Mouse (Mus musculus) heart, embryonic 11.5 days (tissue): Measurements from ENCODE around the gene Myt1l. TPM values are rescaled to one million over a fixed set of nuclear protein-coding genes. Genes with fewer than 3 reads are reported as not detected.

ENCODE experiments used
- ATAC-seq: fragments of 200-750 bp; cut with Nextera tagmentation; replicated peaks from 2 replicates; pipeline ENCODE4 v1.8.0; 2017; ENCODE audit warnings: moderate library complexity; ENCODE audit not compliant: insufficient number of reproducible peaks, low FRiP score, low TSS enrichment
- H3K27ac ChIP-seq: fragments of 300-500 bp; sonication (generic); 2 replicates; pipeline ENCODE4 v1.5.1; 2014; ENCODE audit warnings: mild to moderate bottlenecking, low read depth, low read length
- H3K27me3 ChIP-seq: fragments of 300-500 bp; sonication (generic); 2 replicates; pipeline ENCODE4 v1.6.1; 2014; ENCODE audit warnings: mild to moderate bottlenecking, low read length, mixed read lengths; ENCODE audit not compliant: control insufficient read depth, insufficient read depth
- H3K36me3 ChIP-seq: fragments of 300-500 bp; sonication (generic); 2 replicates; pipeline ENCODE4 v1.6.1; 2014; ENCODE audit warnings: mild to moderate bottlenecking, low read length, moderate library complexity, mixed read lengths; ENCODE audit not compliant: control insufficient read depth, insufficient read depth
- H3K4me1 ChIP-seq: fragments of 300-500 bp; sonication (generic); 2 replicates; pipeline ENCODE4 v1.6.1; 2014; ENCODE audit warnings: low read length; ENCODE audit not compliant: control insufficient read depth, insufficient read depth
- H3K4me2 ChIP-seq: fragments of 300-500 bp; sonication (generic); 2 replicates; pipeline ENCODE4 v1.6.1; 2014; ENCODE audit warnings: mild to moderate bottlenecking, moderate library complexity
- H3K4me3 ChIP-seq: fragments of 300-500 bp; sonication (generic); 2 replicates; pipeline ENCODE4 v1.5.1; 2014; ENCODE audit warnings: low read depth, low read length
- H3K9ac ChIP-seq: fragments of 300-500 bp; sonication (generic); 2 replicates; pipeline ENCODE4 v1.6.1; 2014; ENCODE audit warnings: mild to moderate bottlenecking, low read depth, low read length, moderate library complexity
- H3K9me3 ChIP-seq: fragments of 300-500 bp; sonication (generic); replicated peaks from 2 replicates; pipeline ENCODE4 v1.6.1; 2016; ENCODE audit warnings: low read length; ENCODE audit not compliant: control insufficient read depth
- WGBS: fragments of 180-500 bp; shearing (Covaris S2); extraction: QIAGEN DNeasy Blood & Tissue Kit; methylation state at CpG from one replicate; pipeline ENCODE4 v1.1.7; 2014; ENCODE audit not compliant: insufficient replicate concordance; 5-methylcytosine and 5-hydroxymethylcytosine counted together
- polyA plus RNA-seq: library from polyadenylated mRNA; unstranded; fragments of >200 nt; fragmentation: Nextera tagmentation; extraction: Ambion mirVana; gene quantifications from 2 replicates; pipeline ENCODE4 v1.2.1, GENCODE M21; 2014

Myt1l gene
- 0.37 and 1.1 TPM in 2 replicates for polyA plus RNA-seq

DNA sequence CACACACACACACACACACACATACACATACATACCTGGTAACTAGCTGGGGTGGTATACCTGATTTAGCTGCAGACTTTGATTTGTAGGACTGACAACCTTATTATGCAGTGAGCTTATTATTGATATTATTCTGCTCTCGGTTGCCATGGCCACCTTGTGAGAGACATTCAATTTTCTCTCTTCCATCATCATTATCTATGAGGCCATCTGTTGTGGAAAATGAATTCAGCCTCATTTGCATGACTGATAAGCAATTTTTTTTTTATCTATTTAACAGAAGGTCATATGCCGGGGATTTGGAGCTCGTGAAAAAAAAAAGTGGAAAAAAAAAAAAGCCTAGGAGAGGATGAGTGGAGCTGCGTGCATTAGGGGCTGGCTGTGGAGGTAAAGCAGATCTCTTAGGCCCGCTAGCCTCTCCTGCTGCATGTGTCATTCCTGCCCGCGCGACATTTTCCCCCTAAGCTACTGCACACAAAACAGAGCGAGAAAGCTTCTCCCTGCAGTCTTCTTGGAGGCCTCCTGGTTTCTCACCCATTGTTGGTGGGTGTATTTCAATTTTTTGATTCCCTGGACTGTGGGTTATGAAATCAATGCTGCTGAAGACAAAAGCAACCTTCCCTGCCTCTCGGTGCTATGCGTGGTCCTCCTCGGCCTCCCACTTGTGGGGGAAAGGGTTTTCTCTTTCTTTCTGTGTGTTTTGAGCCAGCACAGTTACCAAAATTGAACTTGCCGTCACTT, at the start of gene Myt1l:
Myt1l (plus strand) TSS at position 354 of the 741 bp plus-strand sequence.
- Histone ChIP-seq H3K27ac (no peak within 1 kb of the TSS), H3K27me3 (peaks cover 15% of the 10 kb centered on the region), H3K36me3 (no peaks in the 10 kb centered on the region), H3K4me2 (peak within 1 kb of the TSS; percentile 67), H3K4me3 (peak within 1 kb of the TSS; percentile 29), H3K9ac (no peak within 1 kb of the TSS), H3K9me3 (no peaks in the 10 kb centered on the region), H3K4me1 (no peaks in the 10 kb centered on the region)
- ATAC-seq = no peak
- WGBS = 42% methylated on average over 13 of the region's 13 CpGs

DNA sequence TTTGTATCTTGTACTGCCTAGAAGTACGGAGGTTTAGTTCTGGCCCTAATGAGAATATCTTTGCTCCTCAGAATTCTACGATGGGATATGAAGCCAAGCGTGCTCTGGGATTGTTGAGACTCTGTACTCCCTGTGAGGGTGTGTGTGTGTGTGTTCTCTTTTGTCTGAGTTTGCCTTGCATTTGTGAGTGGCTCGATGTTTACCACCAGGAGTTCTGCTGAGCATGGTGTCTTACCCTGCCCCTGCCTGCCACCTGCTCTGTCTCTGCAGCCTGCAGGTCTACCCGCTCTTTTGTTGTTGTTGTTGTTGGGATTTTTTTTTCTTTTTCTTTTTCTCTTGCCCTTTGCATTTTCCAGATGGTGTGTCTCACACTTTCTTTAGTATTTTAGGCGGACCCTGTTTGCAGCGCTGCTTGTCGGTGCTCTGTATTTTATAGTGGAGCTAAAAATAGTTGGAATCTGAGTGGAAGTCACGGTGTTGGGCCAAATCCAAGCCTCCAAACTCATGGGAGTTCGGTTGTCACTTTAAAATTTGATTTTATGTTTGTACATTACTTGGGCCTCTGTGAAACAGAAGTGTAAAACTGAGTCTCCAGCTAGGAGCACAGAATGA, 41.7 kb upstream of the Myt1l start:
- H3K4me3 ChIP-seq = no peak overlapping the region
- H3K9me3 ChIP-seq = no peaks in the 10 kb centered on the region
- H3K9ac ChIP-seq = no peak overlapping the region
- no peaks in the 10 kb centered on the region for H3K4me1 ChIP-seq
- no peak overlapping the region for H3K4me2 ChIP-seq
- WGBS = 76% methylated on average over 10 of the region's 10 CpGs
- no peaks in the 10 kb centered on the region for H3K27me3 ChIP-seq
- ATAC-seq = no peak
- H3K36me3 ChIP-seq = no peaks in the 10 kb centered on the region
- H3K27ac ChIP-seq = no peak overlapping the region

DNA sequence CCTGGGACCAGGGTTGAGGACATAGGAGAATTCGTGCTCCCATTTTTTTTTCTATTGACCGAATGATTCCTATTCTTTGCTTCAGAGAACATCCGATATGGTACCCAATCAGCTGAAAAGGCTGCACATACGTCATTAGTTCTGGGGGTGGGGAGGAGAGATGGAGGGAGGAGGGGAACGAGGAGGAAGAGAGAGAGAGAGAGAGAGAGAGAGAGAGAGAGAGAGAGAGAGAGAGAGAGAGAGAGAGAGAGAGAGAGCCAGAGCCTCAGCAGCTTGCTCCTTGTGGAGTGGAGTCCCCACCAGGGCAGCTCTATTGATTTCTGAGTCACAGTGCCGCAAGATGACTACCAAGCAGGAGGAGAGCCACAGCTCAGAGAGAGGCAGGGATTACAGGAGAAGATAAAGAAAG, 1.9 kb upstream of the Myt1l start:
- no peaks in the 10 kb centered on the region for H3K4me1 ChIP-seq
- WGBS = 15% methylated on average over 6 of the region's 6 CpGs
- no peak overlapping the region for H3K4me3 ChIP-seq
- H3K9ac ChIP-seq = no peak overlapping the region
- peaks cover 7% of the 10 kb centered on the region; the same call in 1 of the 2 replicates for H3K27me3 ChIP-seq
- H3K36me3 ChIP-seq = no peaks in the 10 kb centered on the region
- no peak overlapping the region for H3K4me2 ChIP-seq
- no peak overlapping the region for H3K27ac ChIP-seq
- H3K9me3 ChIP-seq = no peaks in the 10 kb centered on the region
- ATAC-seq = no peak

DNA sequence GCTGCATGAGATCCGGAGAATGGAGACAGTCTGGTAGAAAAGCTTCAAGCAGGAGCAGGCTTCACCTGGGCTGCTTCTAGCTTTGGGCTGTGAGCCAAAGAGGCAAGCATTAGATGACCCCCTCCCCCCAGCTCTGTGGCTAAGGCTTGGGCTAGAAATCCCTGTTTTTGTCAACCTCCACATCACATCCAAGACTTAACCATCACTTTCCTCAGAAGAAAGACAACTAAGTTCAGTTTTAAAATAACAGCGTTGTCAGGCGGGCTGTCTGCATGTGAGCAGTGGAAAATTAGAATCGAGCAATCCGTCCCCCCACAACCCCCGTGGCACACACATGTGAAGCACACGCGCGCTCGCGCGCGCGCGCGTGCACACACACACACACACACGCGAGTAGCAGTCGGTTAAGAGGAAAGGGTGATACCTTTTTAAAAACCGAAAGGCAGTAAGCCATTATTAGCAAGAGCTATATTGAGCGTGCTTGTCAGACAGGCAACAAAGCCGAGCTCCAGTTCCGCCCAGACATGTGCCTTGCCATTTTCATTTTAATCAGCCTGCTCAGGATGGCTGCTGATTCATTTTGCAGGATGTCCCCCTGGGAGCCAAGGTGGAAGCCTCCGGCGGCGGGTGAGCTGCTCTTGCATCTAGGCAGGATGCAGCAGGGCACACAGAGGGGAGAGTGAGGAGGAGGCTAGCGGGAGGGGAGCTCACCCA, 979 bp upstream of the Myt1l start:
- Histone ChIP-seq H3K27ac (no peak overlapping the region), H3K4me3 (peak overlapping the region; percentile 29), H3K4me1 (no peaks in the 10 kb centered on the region), H3K9me3 (no peaks in the 10 kb centered on the region), H3K36me3 (no peaks in the 10 kb centered on the region), H3K9ac (no peak overlapping the region), H3K27me3 (peaks cover 7% of the 10 kb centered on the region; the same call in 1 of the 2 replicates), H3K4me2 (peak overlapping the region; percentile 67)
- no peak for ATAC-seq
- 2% methylated on average over 27 of the region's 27 CpGs for WGBS

DNA sequence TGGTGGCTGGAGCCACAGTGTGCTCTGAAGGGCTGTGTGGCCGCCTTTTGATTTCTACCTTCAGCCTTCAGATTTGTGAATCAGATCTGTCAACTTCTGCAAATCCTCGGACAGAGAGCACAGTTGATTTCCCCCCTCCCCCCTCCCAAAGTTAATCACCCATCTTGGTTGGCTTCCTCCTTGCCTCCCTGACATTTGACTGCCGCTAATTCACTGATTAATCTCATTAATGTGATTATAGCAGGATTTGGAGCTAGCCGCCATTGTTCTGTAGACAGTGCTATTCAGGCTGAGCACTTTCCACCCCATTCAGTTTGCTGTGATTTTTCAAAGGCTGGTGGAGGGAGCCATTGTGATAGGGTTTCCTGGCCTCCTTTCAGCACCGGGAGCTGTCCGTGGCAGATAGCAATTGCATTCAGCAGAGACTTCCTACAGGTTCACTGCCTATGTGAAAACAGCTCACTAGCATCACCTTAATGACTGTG, 2.1 kb downstream of the Myt1l start:
- Histone ChIP-seq H3K4me3 (no peak overlapping the region), H3K27me3 (peaks cover 35% of the 10 kb centered on the region), H3K36me3 (no peaks in the 10 kb centered on the region), H3K4me2 (no peak overlapping the region), H3K27ac (no peak overlapping the region), H3K9me3 (no peaks in the 10 kb centered on the region), H3K9ac (no peak overlapping the region), H3K4me1 (no peaks in the 10 kb centered on the region)
- no peak for ATAC-seq
- 9% methylated on average over 6 of the region's 6 CpGs for WGBS

DNA sequence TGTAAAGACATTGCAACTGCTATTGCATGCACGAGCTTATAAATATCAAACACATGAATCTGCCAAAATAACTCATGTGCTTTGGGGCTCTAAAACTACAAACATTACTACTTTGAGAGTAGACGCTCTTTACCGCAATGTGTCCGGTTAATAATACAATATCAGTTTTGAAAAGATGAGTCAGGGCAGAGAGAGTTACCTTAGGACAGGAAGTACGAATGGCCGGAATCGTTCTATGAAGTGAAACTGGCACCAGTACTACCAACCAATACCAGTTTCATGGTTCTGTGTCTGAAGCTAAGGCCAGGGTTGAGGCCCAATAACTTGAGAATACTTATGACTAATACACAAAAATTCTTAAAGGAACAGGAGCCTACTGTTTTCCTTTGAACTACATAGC, 2.6 kb downstream of the Myt1l start:
- Histone ChIP-seq H3K27ac (no peak overlapping the region), H3K36me3 (no peaks in the 10 kb centered on the region), H3K4me3 (no peak overlapping the region), H3K4me2 (no peak overlapping the region), H3K9me3 (no peaks in the 10 kb centered on the region), H3K27me3 (peaks cover 35% of the 10 kb centered on the region), H3K4me1 (no peaks in the 10 kb centered on the region), H3K9ac (no peak overlapping the region)
- ATAC-seq = no peak
- WGBS = 78% methylated on average over 7 of the region's 7 CpGs

DNA sequence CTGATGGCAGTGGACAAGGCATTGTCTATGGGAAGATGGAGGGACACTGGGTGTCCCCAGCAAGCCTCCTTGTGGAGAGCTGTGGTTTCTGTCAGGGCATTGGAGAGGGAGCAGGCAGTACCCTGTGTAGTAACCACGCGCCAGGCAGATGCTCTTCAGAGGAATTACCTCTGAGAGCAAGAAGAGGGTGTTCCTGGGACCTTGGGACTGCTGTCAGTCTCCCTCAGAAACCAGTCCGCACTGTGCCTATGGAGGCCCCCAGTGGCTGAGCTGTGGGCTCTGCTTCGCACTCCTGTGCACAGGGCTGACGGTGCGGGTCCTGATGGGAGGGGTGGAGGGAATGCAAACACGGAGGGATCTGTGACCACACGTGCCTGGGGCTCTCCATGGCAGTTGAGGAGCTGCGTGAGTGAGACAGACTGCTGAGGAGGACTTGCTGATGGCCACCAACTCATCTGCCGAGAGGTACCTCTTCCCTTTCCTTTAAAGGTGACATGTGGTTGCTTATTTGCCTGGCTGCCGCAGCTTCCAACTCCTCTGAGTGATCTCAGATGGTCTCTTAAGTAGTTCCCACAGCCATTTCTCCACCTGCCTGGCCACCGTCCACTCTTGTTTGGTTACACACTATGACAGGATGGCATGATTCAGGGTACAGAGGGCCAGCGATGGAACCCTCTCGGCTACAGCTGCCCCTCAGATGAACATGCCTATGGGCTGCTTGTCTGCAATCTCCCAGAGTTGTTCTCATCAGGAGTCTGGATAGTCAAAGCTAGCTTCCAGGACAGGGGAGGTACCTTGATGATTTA, 5.1 kb downstream of the Myt1l start:
- WGBS = 36% methylated on average over 14 of the region's 14 CpGs
- peaks cover 38% of the 10 kb centered on the region for H3K27me3 ChIP-seq
- no peak overlapping the region for H3K9ac ChIP-seq

DNA sequence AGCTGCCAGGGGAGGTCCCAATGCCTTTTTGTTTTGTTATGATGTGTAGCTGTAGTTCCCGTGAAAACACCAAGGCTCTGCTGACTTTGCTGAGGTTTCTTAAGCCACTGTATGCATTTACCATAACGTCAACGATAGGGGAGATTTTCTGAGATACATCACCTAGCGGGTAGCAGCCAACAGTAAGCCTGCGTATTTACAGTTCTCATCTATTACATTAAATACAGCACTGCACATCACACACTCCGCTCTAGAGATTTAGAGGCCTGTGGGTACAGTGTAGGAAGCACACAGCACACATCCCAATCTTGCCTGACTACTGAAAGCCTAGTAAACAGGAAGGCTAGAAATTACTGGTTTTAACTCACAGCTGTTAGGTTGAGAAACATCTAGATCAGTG, 6.1 kb downstream of the Myt1l start:
- no peak overlapping the region for H3K9ac ChIP-seq
- no peak overlapping the region for H3K27ac ChIP-seq
- H3K4me2 ChIP-seq = peak overlapping the region; percentile 31
- H3K4me3 ChIP-seq = peak overlapping the region; percentile 14; the same call in 1 of the 2 replicates
- H3K9me3 ChIP-seq = no peaks in the 10 kb centered on the region
- 7% methylated on average over 6 of the region's 6 CpGs for WGBS
- no peak for ATAC-seq
- no peaks in the 10 kb centered on the region for H3K36me3 ChIP-seq
- peaks cover 38% of the 10 kb centered on the region for H3K27me3 ChIP-seq
- no peaks in the 10 kb centered on the region for H3K4me1 ChIP-seq

More for the DNA sequence above, 5.1 kb downstream of the Myt1l start:
- no peak overlapping the region for H3K4me3 ChIP-seq
- H3K27ac ChIP-seq = no peak overlapping the region
- no peak overlapping the region for H3K4me2 ChIP-seq
- ATAC-seq = no peak
- H3K36me3 ChIP-seq = no peaks in the 10 kb centered on the region
- H3K9me3 ChIP-seq = no peaks in the 10 kb centered on the region
- no peaks in the 10 kb centered on the region for H3K4me1 ChIP-seq
